Comparison of ENCODE assay signal across 8 mouse cellular contexts in the genomic region with DNA sequence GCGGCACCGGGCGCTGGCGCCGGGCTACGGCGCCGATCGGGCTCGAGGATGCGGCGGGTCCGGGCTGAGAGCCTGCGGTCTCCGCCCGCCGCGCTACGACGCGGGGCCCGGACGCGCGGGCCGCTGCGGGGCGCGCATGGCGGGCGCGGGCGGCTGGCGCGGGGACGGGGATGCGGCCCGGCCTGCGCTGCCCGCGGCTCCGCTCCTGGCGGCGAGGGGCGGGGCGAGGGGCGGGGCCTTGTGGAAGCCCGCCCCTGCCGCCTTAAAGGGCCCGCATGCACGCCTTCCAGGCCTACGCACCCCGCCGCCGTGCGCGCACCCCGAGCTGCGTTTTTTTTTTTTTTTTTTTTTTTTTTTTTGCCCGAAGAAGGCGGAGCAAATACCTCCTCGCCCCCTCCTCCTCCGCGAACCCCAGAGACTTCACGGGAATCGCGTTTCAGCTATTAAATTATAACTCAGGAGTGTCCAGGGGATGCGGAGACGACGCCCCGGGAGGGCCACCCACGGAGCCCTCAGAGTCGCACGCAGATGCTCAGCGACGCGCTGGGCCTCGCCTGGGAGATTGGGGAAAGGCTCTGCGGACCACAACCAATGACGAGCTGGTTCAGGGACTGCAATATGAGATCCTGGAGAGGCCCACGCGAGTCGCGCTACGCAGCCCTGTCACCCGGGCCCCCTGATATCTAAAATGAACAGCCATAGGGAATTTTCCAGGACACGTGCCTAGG. TPM values are rescaled to one million over a fixed set of nuclear protein-coding genes. Genes with fewer than 3 reads are reported as not detected.
DNase-seq lines count a peak whose midpoint lies in the region; ATAC-seq and TF ChIP-seq lines count a peak whose summit lies in the region.

TSS of gene Ncor2 (minus strand) at position 213 of the 728 bp plus-strand sequence.

- peaks cover 44% of the 10 kb centered on the region for H3K4me1 ChIP-seq in hindbrain, embryonic 16.5 days (ENCODE audit: control insufficient read depth, insufficient read depth, low read depth, low read length)

- H3K4me2 ChIP-seq in hindbrain, embryonic 16.5 days (ENCODE audit: low read length), result peak within 1 kb of the TSS; percentile 82

- H3K9ac ChIP-seq in hindbrain, embryonic 16.5 days (ENCODE audit: low read depth, low read length), result peak within 1 kb of the TSS; percentile 93

- H3K9me3 ChIP-seq in hindbrain, embryonic 16.5 days (ENCODE audit: control insufficient read depth, low read length), result no peaks in the 10 kb centered on the region

- 0% methylated on average over 50 of the region's 87 CpGs for WGBS in hindbrain, embryonic 16.5 days

- no peaks in the 10 kb centered on the region for H3K36me3 ChIP-seq in hindbrain, embryonic 16.5 days (ENCODE audit: control insufficient read depth, insufficient read depth, low read length)

- DNase-seq in cerebellum, postnatal 36 days, result peak; percentile 78 to 89
- peak; percentile 91 for DNase-seq in gastrocnemius, adult 2 months
- peak; percentile 66 to 86 for DNase-seq in left cerebral cortex, adult 8-10 months (ENCODE audit: low spot score in 2 of 2)
- peak; percentile 92 to 93 for DNase-seq in right cerebral cortex, postnatal 10 days (ENCODE audit: low spot score in 2 of 2)
- peak; percentile 77 for DNase-seq in yolk sac, embryonic 10.5 days (ENCODE audit: low spot score)

- ATAC-seq in activated CD4-positive, CD25-positive, alpha-beta regulatory T cell, adult 4 months, result peak; percentile 43
- peak; percentile 79 for ATAC-seq in hindbrain, embryonic 16.5 days
- ATAC-seq in megakaryocyte, adult 5-6 weeks (ENCODE audit: poor library complexity, severe bottlenecking), result peak; percentile 39

- peak within 1 kb of the TSS; percentile 94 for H3K4me3 ChIP-seq in gastrocnemius, adult 2 months
- H3K4me3 ChIP-seq in hindbrain, embryonic 16.5 days (ENCODE audit: low read length), result peak within 1 kb of the TSS; percentile 88

- intact Hi-C loops in gastrocnemius, adult 2 months (cut with DNase I), result loop anchor here (2.0 kb wide), 1 partner anchor 38 kb away; no protein-coding TSS in a partner anchor

- no peaks in the 10 kb centered on the region for H3K27me3 ChIP-seq in hindbrain, embryonic 16.5 days (replicated peaks; ENCODE audit: control insufficient read depth, insufficient read depth, low read length)

- TF ChIP-seq CTCF in gastrocnemius, adult 2 months (IDR thresholded peaks at IDR 0.05), result no peak

- H3K27ac ChIP-seq in gastrocnemius, adult 2 months, result peak within 1 kb of the TSS; percentile 93
- H3K27ac ChIP-seq in hindbrain, embryonic 16.5 days (ENCODE audit: low read depth, low read length), result peak within 1 kb of the TSS; percentile 92

RNA-seq across cellular contexts. Expression of gene Ncor2, which starts in this region (rescaled TPM):
- 1 to 10 TPM; 2.9 to 8.0 TPM for polyA plus RNA-seq in activated CD4-positive, CD25-positive, alpha-beta regulatory T cell, adult 4 months (2017; shearing (Covaris generic))
- total RNA-seq in gastrocnemius, adult 2 months (2021), result 100 to 1,000 TPM; 123 to 153 TPM
- 23.3 and 26.2 TPM in 2 replicates for polyA plus RNA-seq in hindbrain, embryonic 16.5 days (2015; fragmentation: Nextera tagmentation; extraction: Ambion mirVana)
- total RNA-seq in left cerebral cortex, adult 8-10 months (2022), result 100 to 1,000 TPM; 171 to 184 (median 179) TPM
- total RNA-seq in megakaryocyte, adult 5-6 weeks (2015), result 87.7 and 107 TPM in 2 replicates
- 15.0 and 21.5 TPM in 2 replicates for total RNA-seq in megakaryocyte, adult 5-6 weeks (2017)

Comparison
In these comparisons a context has a peak if more than half of its experiments do, and no peak if none do; other contexts are left out.
1. Peak in every context shown above with its lines: DNase-seq, ATAC-seq, H3K4me3 ChIP-seq and H3K27ac ChIP-seq.